Mouse (Mus musculus): ENCODE measurements around the gene Gabbr2.
A peak's percentile ranks its signal among the peaks of the same experiment; 100 is the strongest.

Gene Gabbr2

GRCm38 (mm10) chr4:46806876-46807275 lies 184.8 kb downstream of the Gabbr2 start:
- DNase-seq = no peak

- peak; percentile 56 to 60 for DNase-seq
Observed at GRCm38 (mm10) chr4:46805910-46806309, 185.8 kb downstream of the Gabbr2 start.

GRCm38 (mm10) chr4:46802386-46802785 lies 189.3 kb downstream of the Gabbr2 start:
- peak in 1 of 2 experiments; percentile 45 for DNase-seq

GRCm38 (mm10) chr4:46799904-46800303 lies 191.8 kb downstream of the Gabbr2 start:
- DNase-seq = no peak

GRCm38 (mm10) chr4:46795707-46796106 lies 196.0 kb downstream of the Gabbr2 start:
- no peak for DNase-seq

- DNase-seq = no peak
Observed at GRCm38 (mm10) chr4:46794583-46794982, 197.1 kb downstream of the Gabbr2 start.

GRCm38 (mm10) chr4:46792280-46793026 lies 199.2 kb downstream of the Gabbr2 start:
- peak; percentile 60 to 69 for DNase-seq

GRCm38 (mm10) chr4:46791268-46791951 lies 200.3 kb downstream of the Gabbr2 start:
- DNase-seq = no peak

- no peak for DNase-seq
Observed at GRCm38 (mm10) chr4:46790609-46791267, 200.9 kb downstream of the Gabbr2 start.

- no peak for DNase-seq
Observed at GRCm38 (mm10) chr4:46784430-46785049, 207.1 kb downstream of the Gabbr2 start.

GRCm38 (mm10) chr4:46781109-46781508 lies 210.6 kb downstream of the Gabbr2 start:
- DNase-seq = peak in 1 of 2 experiments; percentile 38

- no peak for DNase-seq
Observed at GRCm38 (mm10) chr4:46775959-46776358, 215.7 kb downstream of the Gabbr2 start.

- no peak for DNase-seq
Observed at GRCm38 (mm10) chr4:46774652-46775051, 217.0 kb downstream of the Gabbr2 start.

- DNase-seq = no peak
Observed at GRCm38 (mm10) chr4:46773243-46773642, 218.4 kb downstream of the Gabbr2 start.

- DNase-seq = no peak
Observed at GRCm38 (mm10) chr4:46772591-46772990, 219.1 kb downstream of the Gabbr2 start.

- peak; percentile 39 to 53 for DNase-seq
Observed at GRCm38 (mm10) chr4:46771116-46771515, 220.6 kb downstream of the Gabbr2 start.

- no peak for DNase-seq
Observed at GRCm38 (mm10) chr4:46770635-46771034, 221.0 kb downstream of the Gabbr2 start.

- DNase-seq = no peak
Observed at GRCm38 (mm10) chr4:46770090-46770489, 221.6 kb downstream of the Gabbr2 start.

- DNase-seq = no peak
Observed at GRCm38 (mm10) chr4:46766326-46766725, 225.3 kb downstream of the Gabbr2 start.

GRCm38 (mm10) chr4:46759838-46760237 lies 231.8 kb downstream of the Gabbr2 start:
- DNase-seq = peak; percentile 57 to 65

- DNase-seq = no peak
Observed at GRCm38 (mm10) chr4:46758340-46759041, 233.2 kb downstream of the Gabbr2 start.

GRCm38 (mm10) chr4:46754407-46755194 lies 237.1 kb downstream of the Gabbr2 start:
- no peak for DNase-seq

Data from cerebellum, postnatal 36 days (tissue).